Mouse (Mus musculus): ENCODE data around the gene Paxx. TPM values are rescaled to one million over a fixed set of nuclear protein-coding genes. Genes with fewer than 3 reads are reported as not detected.
"Not testable (repeated sequence)": the region's sequence is repeated elsewhere in the genome, so short reads cannot be mapped to it uniquely, and the experiment has no call there.

Gene Paxx
- total RNA-seq, 2 experiments from 2014 or later, result 22.9 to 23.4 TPM

DNA sequence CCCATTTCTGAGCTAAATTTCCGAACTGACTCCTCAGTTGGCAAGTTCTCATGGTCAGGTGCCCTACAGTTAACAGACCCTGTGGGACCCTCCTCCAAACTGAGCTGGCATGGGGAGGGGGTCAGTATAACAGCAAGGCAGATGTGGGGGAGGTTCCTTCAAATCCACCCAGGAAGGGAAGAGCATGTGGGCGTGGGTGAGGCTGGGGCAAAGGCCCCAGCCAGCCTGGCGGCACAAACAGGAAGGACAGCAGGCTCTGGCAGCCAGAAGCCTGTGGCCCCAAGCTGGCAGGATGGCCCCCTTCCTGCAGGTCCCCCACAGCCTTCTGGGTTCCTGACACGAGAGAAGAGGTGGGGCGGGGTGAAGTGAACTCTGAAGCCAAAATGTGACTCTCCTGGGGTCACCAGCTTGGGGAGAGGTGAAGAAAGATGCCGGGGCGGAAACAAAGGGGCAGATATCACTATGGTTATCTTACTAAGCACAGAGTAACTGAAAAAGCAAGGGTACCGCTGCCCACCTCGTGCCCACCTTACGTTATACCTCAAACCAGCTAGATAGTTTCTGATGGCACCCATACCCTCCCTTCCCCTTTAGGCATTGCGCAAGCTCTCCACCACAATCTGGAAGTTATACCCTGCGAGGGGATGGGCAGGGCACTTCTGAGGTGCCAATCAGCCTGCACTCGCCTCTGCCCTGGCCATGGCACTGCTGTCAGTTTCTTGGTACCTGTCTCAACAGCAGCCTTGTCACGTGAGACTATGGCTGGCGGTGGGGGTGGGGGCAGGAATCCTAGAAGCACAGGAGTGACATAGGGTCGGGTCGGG is 38.1 kb downstream of the Paxx start, which contains the start of gene Fut7:
Fut7 (plus strand) TSS at position 681 of the 824 bp plus-strand sequence.
- DNase-seq, result no peak
- intact Hi-C loops (cut with DNase I), result loop anchor here (1.0 to 5.0 kb wide), 2 partner anchors 61 to 130 kb away; no protein-coding TSS in a partner anchor

DNA sequence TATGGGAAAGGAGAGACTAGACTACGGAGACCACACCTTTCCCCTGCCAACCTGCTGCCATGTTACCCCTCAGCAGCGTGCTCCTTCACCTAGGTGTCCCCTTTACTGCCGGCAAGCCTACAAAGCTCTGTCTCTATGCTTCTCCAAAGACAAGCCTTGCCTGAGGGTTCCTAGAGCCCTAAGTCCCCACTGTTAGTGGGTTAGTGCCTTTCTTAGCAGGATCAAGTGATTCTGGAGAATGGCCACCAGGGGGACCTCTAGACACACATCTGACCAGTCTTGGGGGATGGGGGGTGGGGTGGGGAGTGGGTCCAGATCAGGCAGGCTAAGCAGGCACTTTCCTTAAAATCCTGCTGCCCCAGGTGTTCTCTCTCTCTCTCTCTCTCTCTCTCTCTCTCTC is 39.0 kb downstream of the Paxx start:
- DNase-seq, result peak; percentile 42 to 54
- intact Hi-C loops (cut with DNase I), result loop anchor here (1.0 to 5.0 kb wide), 2 partner anchors 61 to 130 kb away; no protein-coding TSS in a partner anchor

DNA sequence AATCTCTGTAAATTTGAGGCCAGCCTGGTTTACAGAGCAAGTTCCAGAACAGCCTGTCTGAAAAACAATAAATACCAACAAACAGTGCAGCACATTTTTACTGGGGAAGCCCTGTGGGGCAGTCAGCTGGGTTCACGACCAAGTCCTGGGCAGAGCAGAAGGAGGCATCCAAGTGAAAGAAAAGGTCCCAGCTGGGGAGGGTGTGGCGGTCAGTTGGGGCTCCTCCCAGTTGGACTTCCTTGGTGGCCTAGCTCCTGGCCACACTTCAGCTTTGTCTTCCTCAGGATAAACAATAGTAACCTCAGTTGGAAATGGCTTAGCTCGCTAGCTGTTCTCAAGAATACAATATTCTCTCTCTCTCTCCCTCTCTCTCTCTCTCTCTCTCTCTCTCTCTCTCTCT is 43.5 kb downstream of the Paxx start:
- DNase-seq, result peak in 1 of 2 experiments; percentile 47
- intact Hi-C loops (cut with DNase I), result no loop called here

DNA sequence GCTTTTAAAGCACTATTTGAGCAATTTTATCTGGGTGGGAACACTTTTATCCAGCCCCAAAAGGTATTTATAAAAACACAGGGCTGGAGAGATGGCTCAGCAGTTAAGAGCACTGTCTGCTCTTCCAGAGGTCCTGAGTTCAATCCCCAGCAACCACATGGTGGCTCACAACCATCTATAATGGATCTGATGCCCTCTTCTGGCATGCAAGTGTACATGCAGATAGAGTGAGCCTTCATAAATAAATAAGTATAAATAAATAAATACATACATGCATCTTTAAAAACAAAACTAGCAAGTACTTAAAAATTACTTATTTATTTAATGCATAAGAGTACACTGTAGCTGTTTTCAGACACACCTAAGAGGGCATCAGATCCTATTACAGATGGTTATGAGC is 47.5 kb downstream of the Paxx start:
- DNase-seq; intact Hi-C loops (cut with DNase I): not testable (repeated sequence)

GRCm38 (mm10) chr2:25408908-25409307 is 52.0 kb downstream of the Paxx start:
- DNase-seq, result no peak
- intact Hi-C loops (cut with DNase I), result no loop called here

Small RNA genes lying within 50 kb of the gene (microRNA-seq; reads per million reads assigned to microRNA genes)
- gene Mir3087, result 0.27 to 7.2 reads per million in 2 experiments

Other genes starting within 250 kb of the Paxx start
- gene Nelfb, start 249.6 kb downstream of the Paxx start, total RNA-seq (2021), result 10 to 100 TPM; 35.7 to 36.2 TPM
- gene Stpg3, start 246.5 kb downstream of the Paxx start, total RNA-seq (2021), result not detected
- not detected for gene Fam166a, start 242.3 kb downstream of the Paxx start, total RNA-seq (2021)
- gene Tubb4b, start 236.4 kb downstream of the Paxx start, total RNA-seq (2021), result 100 to 1,000 TPM; 205 to 231 TPM
- not detected for gene Slc34a3, start 226.7 kb downstream of the Paxx start, total RNA-seq (2021)
- gene Rnf224, start 224.3 kb downstream of the Paxx start, total RNA-seq (2021), result not detected
- gene Rnf208, start 218.8 kb downstream of the Paxx start, total RNA-seq (2021), result under 1 TPM; 0.41 to 0.63 TPM
- not detected for gene Cysrt1, start 218.6 kb downstream of the Paxx start, total RNA-seq (2021)
- gene AL732309.1, start 214.2 kb downstream of the Paxx start, total RNA-seq (2021), result 1 to 10 TPM; 1.9 to 2.4 TPM
- gene Tmem203, start 205.7 kb downstream of the Paxx start, total RNA-seq (2021), result 10 to 100 TPM; 12.7 to 13.4 TPM
- gene Tprn, start 198.5 kb downstream of the Paxx start, total RNA-seq (2021), result 1 to 10 TPM; 5.7 to 7.6 TPM
- 10 to 100 TPM; 38.3 to 46.9 TPM for gene Ssna1, start 188.7 kb downstream of the Paxx start, total RNA-seq (2021)
- gene Anapc2, start 188.6 kb downstream of the Paxx start, total RNA-seq (2021), result 10 to 100 TPM; 44.0 to 44.1 TPM
- gene Tmem210, start 172.9 kb downstream of the Paxx start, total RNA-seq (2021), result not detected
- under 1 TPM in 1 of 2 experiments, not detected in 1; 0.55 TPM for gene Lrrc26, start 171.2 kb downstream of the Paxx start, total RNA-seq (2021)
- gene Grin1, start 141.9 kb downstream of the Paxx start, total RNA-seq (2021), result not detected
- gene Man1b1, start 128.8 kb downstream of the Paxx start, total RNA-seq (2021), result 10 to 100 TPM; 22.1 to 22.2 TPM
- gene Dpp7, start 104.7 kb downstream of the Paxx start, total RNA-seq (2021), result 1 to 10 TPM; 2.7 to 3.9 TPM
- gene Uap1l1, start 95.4 kb downstream of the Paxx start, total RNA-seq (2021), result 1 to 10 TPM; 4.5 to 6.0 TPM
- 1 to 10 TPM in 1 of 2 experiments, under 1 TPM in 1; 0.88 to 1.5 TPM for gene Sapcd2, start 88.8 kb downstream of the Paxx start, total RNA-seq (2021)
- gene Entpd2, start 65.2 kb downstream of the Paxx start, total RNA-seq (2021), result 10 to 100 TPM; 16.1 to 17.0 TPM
- gene Npdc1, start 61.7 kb downstream of the Paxx start, total RNA-seq (2021), result 10 to 100 TPM; 33.8 to 37.1 TPM
- not detected for gene Fut7, start 37.8 kb downstream of the Paxx start, total RNA-seq (2021)
- 10 to 100 TPM; 22.0 to 24.4 TPM for gene Abca2, start 32.4 kb downstream of the Paxx start, total RNA-seq (2021)
- 1 to 10 TPM; 3.0 to 3.9 TPM for gene Clic3, start 4.3 kb downstream of the Paxx start, total RNA-seq (2021)
- gene Ptgds, start 9.0 kb upstream of the Paxx start, total RNA-seq (2021), result 10 to 100 TPM; 30.9 to 38.6 TPM
- gene Lcn12, start 32.8 kb upstream of the Paxx start, total RNA-seq (2021), result not detected
- gene Fbxw5, start 39.7 kb upstream of the Paxx start, total RNA-seq (2021), result 10 to 100 TPM; 92.0 to 96.2 TPM
- gene C8g, start 40.6 kb upstream of the Paxx start, total RNA-seq (2021), result under 1 TPM; 0.51 to 0.98 TPM
- 10 to 100 TPM; 16.6 to 16.7 TPM for gene Traf2, start 85.8 kb upstream of the Paxx start, total RNA-seq (2021)
- gene Edf1, start 96.8 kb upstream of the Paxx start, total RNA-seq (2021), result 100 to 1,000 TPM; 175 to 185 TPM
- 1 to 10 TPM; 3.0 to 5.2 TPM for gene Mamdc4, start 113.8 kb upstream of the Paxx start, total RNA-seq (2021)
- 10 to 100 TPM; 75.4 to 76.0 TPM for gene Phpt1, start 114.1 kb upstream of the Paxx start, total RNA-seq (2021)
- under 1 TPM in 1 of 2 experiments, not detected in 1; 0.10 TPM for gene Ajm1, start 120.7 kb upstream of the Paxx start, total RNA-seq (2021)
- 10 to 100 TPM; 48.1 to 49.7 TPM for gene Rabl6, start 147.4 kb upstream of the Paxx start, total RNA-seq (2021)
- gene Ccdc183, start 156.6 kb upstream of the Paxx start, total RNA-seq (2021), result not detected
- 10 to 100 TPM; 16.6 to 22.5 TPM for gene Tmem141, start 160.9 kb upstream of the Paxx start, total RNA-seq (2021)
- gene Fcna, start 166.9 kb upstream of the Paxx start, total RNA-seq (2021), result 1 to 10 TPM; 6.3 TPM
- 1 to 10 TPM; 1.1 TPM for gene Lcn8, start 192.0 kb upstream of the Paxx start, total RNA-seq (2021)
- gene Lcn5, start 196.9 kb upstream of the Paxx start, total RNA-seq (2021), result not detected
- gene Lcn6, start 215.7 kb upstream of the Paxx start, total RNA-seq (2021), result not detected
- gene Lcn10, start 221.6 kb upstream of the Paxx start, total RNA-seq (2021), result not detected
- gene Obp2a, start 238.9 kb upstream of the Paxx start, total RNA-seq (2021), result not detected
- 10 to 100 TPM; 12.0 to 12.6 TPM for gene Bmyc, start 245.6 kb upstream of the Paxx start, total RNA-seq (2021)